Mouse (Mus musculus): Measurements from ENCODE around the gene Pik3ap1. TPM values are rescaled to one million over a fixed set of nuclear protein-coding genes. Genes with fewer than 3 reads are reported as not detected.
A peak's percentile ranks its signal among the peaks of the same experiment; 100 is the strongest.

Pik3ap1 gene
- polyA plus RNA-seq, 1 experiment: 0.91 TPM

DNA sequence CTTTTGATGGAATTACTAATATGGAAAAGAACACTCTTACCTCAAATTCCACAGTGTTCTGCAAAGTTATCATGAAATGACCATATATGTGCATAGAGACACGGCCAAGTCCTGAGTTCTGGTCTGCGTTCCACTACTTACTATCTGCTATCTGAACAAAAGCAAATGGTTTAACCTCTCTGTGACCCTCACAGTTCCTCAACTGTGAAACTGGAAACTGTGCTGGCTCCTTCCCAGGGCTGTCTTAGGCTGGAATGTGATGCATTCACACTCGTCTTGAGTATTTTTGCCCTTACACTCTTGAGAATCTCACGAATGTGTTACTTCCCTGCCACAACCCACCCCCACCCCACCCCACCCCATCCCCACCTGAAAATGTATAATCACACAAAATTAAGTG, 135.9 kb downstream of the Pik3ap1 start:
- Histone ChIP-seq H3K4me3 (ENCODE audit: insufficient read depth, low read length) (no peak overlapping the region), H3K4me1 (ENCODE audit: control insufficient read depth, insufficient read depth, low read length) (peaks cover 16% of the 10 kb centered on the region), H3K27ac (ENCODE audit: insufficient read depth, low read length) (peak overlapping the region; percentile 93)
- TF ChIP-seq CTCF (IDR thresholded peaks at IDR 0.05; ENCODE audit: borderline replicate concordance, insufficient read depth, low read length) (no peak), POLR2A (IDR thresholded peaks at IDR 0.05; ENCODE audit: low read depth, low read length) (no peak)

DNA sequence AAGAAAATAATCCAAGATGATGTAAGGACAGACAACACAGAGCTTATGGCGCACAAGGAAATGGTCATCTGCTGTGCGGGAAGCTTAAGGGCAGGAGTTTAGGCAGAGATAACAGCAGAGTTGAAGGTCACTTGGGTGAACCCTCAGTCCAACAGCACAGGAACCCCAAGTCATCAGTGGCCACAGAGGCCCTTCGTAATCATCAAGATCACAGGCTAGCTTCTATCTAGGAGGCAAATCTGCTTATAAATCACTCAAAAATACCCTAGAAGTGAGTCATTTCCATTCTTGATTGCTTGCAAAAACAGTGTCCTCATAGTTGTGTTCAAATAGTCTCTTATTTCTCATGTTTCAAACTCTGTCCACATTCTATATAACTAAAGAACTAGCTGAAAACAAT, 136.6 kb downstream of the Pik3ap1 start:
- Histone ChIP-seq H3K4me1 (ENCODE audit: control insufficient read depth, insufficient read depth, low read length) (peaks cover 16% of the 10 kb centered on the region), H3K27ac (ENCODE audit: insufficient read depth, low read length) (peak overlapping the region; percentile 93; the same call in 1 of the 2 replicates), H3K4me3 (ENCODE audit: insufficient read depth, low read length) (no peak overlapping the region)
- TF ChIP-seq POLR2A (IDR thresholded peaks at IDR 0.05; ENCODE audit: low read depth, low read length) (no peak), CTCF (IDR thresholded peaks at IDR 0.05; ENCODE audit: borderline replicate concordance, insufficient read depth, low read length) (no peak)

DNA sequence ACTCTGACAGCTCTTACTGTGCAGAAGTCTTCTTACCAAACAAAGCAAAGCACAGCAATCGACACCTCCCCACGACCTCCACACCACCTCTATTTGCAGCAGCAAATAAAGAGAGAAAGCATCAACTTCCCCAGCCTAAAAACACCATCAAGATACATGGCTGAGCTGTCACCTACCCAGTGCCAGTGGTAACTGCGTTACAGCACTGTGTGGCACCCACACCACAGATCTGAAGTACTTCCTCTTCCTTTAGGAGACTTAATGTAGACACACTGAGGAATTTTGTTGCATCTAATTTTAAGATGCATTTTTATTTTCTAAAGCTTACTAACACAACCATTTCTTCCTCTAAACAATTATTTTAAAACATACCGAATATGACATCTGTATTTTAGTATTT, 138.6 kb downstream of the Pik3ap1 start:
- no peak for TF ChIP-seq CTCF (IDR thresholded peaks at IDR 0.05; ENCODE audit: borderline replicate concordance, insufficient read depth, low read length)
- no peak for TF ChIP-seq POLR2A (IDR thresholded peaks at IDR 0.05; ENCODE audit: low read depth, low read length)
- no peak overlapping the region for H3K27ac ChIP-seq (ENCODE audit: insufficient read depth, low read length)
- H3K4me1 ChIP-seq (ENCODE audit: control insufficient read depth, insufficient read depth, low read length): peaks cover 12% of the 10 kb centered on the region
- H3K4me3 ChIP-seq (ENCODE audit: insufficient read depth, low read length): no peak overlapping the region

DNA sequence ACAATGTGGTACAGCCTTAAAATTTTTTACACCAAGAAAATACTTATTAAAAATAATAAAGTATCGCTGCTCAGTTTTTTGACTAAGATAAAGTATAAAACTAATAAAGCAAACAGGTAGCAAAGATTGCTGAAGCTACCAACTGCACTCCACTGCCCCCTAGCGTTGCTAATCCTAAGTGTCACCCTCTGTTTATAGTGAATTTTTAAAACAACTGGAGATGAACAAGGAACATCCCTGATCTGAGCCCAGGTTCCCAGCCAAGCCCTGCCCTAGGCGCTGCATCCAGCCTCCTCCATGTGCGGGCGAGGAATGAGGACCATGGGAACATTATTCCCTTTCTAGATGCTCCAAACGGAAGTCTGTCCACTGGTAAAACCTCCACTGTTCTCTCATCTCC, 140.3 kb downstream of the Pik3ap1 start:
- H3K27ac ChIP-seq (ENCODE audit: insufficient read depth, low read length): no peak overlapping the region
- no peak for TF ChIP-seq POLR2A (IDR thresholded peaks at IDR 0.05; ENCODE audit: low read depth, low read length)
- TF ChIP-seq CTCF (IDR thresholded peaks at IDR 0.05; ENCODE audit: borderline replicate concordance, insufficient read depth, low read length): no peak
- H3K4me3 ChIP-seq (ENCODE audit: insufficient read depth, low read length): no peak overlapping the region
- H3K4me1 ChIP-seq (ENCODE audit: control insufficient read depth, insufficient read depth, low read length): peaks cover 10% of the 10 kb centered on the region

DNA sequence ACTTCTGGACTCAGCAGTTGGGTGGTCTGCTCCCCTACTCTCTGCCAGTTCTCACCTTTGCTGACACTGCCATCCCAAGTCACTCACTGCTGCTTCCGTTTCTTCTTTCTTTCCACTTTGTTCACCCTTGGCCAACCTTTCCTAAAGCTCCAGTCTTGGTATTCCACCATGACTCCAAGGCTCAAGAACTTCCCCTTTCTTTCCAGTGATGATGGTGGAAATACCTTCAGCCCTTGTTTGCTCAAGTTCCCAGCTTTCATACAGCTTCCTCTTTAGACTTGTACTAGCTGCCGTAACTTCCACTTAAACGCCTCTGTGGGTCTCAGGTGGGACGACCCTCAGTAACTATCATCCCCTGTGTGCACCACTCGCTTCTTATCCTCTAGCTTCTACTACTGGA, 142.9 kb downstream of the Pik3ap1 start:
- H3K4me1 ChIP-seq (ENCODE audit: control insufficient read depth, insufficient read depth, low read length): no peaks in the 10 kb centered on the region
- TF ChIP-seq POLR2A (IDR thresholded peaks at IDR 0.05; ENCODE audit: low read depth, low read length): no peak
- TF ChIP-seq CTCF (IDR thresholded peaks at IDR 0.05; ENCODE audit: borderline replicate concordance, insufficient read depth, low read length): no peak
- H3K4me3 ChIP-seq (ENCODE audit: insufficient read depth, low read length): no peak overlapping the region
- no peak overlapping the region for H3K27ac ChIP-seq (ENCODE audit: insufficient read depth, low read length)

DNA sequence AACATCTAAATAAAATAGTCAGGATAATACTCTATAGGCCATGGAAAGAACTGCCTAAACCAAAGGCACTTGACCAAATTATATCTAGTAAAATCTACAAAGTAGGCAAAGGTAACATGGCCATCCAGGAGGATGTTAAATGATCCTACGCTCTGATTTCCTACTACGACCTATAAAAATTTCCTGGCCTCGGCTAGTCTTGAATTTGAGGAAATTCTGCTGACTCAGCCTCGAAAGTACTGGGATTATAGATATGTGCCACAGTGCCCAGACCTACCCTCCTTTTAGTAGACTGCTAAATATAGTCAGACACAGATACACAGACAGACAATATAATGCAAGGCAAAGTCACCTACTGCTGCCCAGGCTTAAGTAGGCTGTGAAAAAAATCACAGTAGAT, 151.2 kb downstream of the Pik3ap1 start:
- TF ChIP-seq POLR2A (IDR thresholded peaks at IDR 0.05; ENCODE audit: low read depth, low read length): no peak
- no peak for TF ChIP-seq CTCF (IDR thresholded peaks at IDR 0.05; ENCODE audit: borderline replicate concordance, insufficient read depth, low read length)
- Histone ChIP-seq H3K27ac (ENCODE audit: insufficient read depth, low read length) (no peak overlapping the region), H3K4me3 (ENCODE audit: insufficient read depth, low read length) (no peak overlapping the region), H3K4me1 (ENCODE audit: control insufficient read depth, insufficient read depth, low read length) (no peaks in the 10 kb centered on the region)

Other genes with a start within 250 kb of the Pik3ap1 start
- not detected in 2 replicates for gene Tll2, start 178.3 kb downstream of the Pik3ap1 start, polyA plus RNA-seq (2011; ENCODE audit: insufficient read length, low read depth, missing spikeins)
- gene Tm9sf3, start 121.1 kb downstream of the Pik3ap1 start, polyA plus RNA-seq (2011; ENCODE audit: insufficient read length, low read depth, missing spikeins): 269 and 273 TPM in 2 replicates
- 8.0 and 8.4 TPM in 2 replicates for gene Lcor, start 97.5 kb upstream of the Pik3ap1 start, polyA plus RNA-seq (2011; ENCODE audit: insufficient read length, low read depth, missing spikeins)
- 7.2 and 8.8 TPM in 2 replicates for gene Gm340, start 197.3 kb upstream of the Pik3ap1 start, polyA plus RNA-seq (2011; ENCODE audit: insufficient read length, low read depth, missing spikeins)